Mouse (Mus musculus): Measurements from ENCODE around the gene Slc8a1. TPM values are rescaled to one million over a fixed set of nuclear protein-coding genes. Genes with fewer than 3 reads are reported as not detected.

Slc8a1 gene
- polyA plus RNA-seq, 1 experiment from 2014 or later = 83.6 TPM

DNA sequence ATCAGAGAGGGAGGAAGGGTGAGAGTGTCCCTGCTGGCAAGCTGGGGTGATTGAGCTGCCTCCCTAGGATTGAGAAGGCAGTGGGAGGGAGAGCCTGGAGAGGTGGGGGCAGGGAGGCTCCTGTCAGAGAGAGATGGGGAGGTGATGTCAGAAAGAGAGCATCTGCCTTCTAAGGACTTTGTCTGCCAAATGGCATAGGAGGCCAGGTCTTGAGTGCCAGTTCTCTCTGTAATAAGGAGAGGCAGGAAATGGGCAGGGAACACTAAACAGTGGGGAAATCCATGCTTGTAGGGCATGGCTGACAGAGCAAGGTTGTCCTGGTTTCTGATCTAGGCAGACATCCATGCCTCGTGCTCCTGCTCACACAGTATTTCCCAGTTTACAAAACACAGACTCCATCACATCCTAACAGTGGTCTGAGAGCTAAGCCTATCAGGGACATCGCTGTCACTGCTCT, 117.0 kb downstream of the Slc8a1 start:
- 34% methylated on average over 2 of the region's 2 CpGs for WGBS
- no peak for ATAC-seq (replicated peaks; ENCODE audit: insufficient number of reproducible peaks, insufficient read depth, low FRiP score, low read depth)
- peaks cover 34% of the 10 kb centered on the region for H3K4me1 ChIP-seq (replicated peaks)

DNA sequence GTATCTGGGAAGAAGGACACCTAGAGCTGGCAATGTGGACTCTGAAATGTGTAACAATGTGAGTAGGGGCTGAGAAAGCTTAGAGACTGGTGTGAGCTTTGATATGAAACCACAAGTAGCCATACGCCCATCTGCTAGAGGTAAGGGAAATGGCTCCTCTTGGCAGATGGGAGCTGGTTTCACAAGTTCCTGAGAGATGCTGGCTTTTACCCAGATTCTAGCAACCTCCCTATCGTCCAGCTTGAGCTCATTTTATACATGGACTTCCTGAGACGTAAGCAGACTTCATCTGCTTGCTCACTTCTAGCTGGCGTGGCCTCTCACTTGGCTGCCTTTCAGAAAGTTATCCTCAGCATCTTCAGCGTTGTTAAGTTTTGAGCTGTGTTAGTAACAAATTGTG, 119.7 kb downstream of the Slc8a1 start:
- H3K27ac ChIP-seq = peak overlapping the region; percentile 57
- 35% methylated on average over 5 of the region's 5 CpGs for WGBS

More for the DNA sequence above, 117.0 kb downstream of the Slc8a1 start:
- Histone ChIP-seq H3K9me3 (replicated peaks) (no peaks in the 10 kb centered on the region), H3K27me3 (no peaks in the 10 kb centered on the region), H3K4me3 (no peak overlapping the region), H3K27ac (no peak overlapping the region), H3K4me2 (no peak overlapping the region), H3K36me3 (no peaks in the 10 kb centered on the region), H3K9ac (no peak overlapping the region)

DNA sequence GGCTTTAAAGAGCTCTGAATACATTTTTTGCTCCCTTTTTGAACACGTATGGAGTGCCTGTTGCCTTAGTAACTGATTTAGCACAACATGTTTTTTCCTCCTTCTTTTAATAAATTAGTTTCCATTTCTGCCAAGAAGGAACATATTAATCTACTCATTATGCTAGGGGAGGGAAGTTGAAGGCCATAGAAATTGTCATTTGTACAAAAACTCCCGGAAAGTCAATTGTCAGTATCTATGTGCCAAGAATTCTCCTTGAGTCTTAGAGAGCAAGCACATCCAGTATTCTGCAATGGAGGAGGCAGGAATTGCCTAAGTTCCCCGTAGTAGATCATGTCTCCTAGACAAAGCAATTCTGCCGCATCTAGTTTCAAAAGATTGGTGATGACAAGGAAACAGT, 121.9 kb downstream of the Slc8a1 start:
- Histone ChIP-seq H3K9me3 (replicated peaks) (no peaks in the 10 kb centered on the region), H3K9ac (no peak overlapping the region), H3K4me1 (replicated peaks) (peaks cover 24% of the 10 kb centered on the region), H3K27me3 (no peaks in the 10 kb centered on the region), H3K27ac (no peak overlapping the region), H3K4me3 (no peak overlapping the region), H3K4me2 (no peak overlapping the region), H3K36me3 (no peaks in the 10 kb centered on the region)
- 74% methylated on average over 4 of the region's 4 CpGs for WGBS
- no peak for ATAC-seq (replicated peaks; ENCODE audit: insufficient number of reproducible peaks, insufficient read depth, low FRiP score, low read depth)

More for the DNA sequence above, 119.7 kb downstream of the Slc8a1 start:
- H3K36me3 ChIP-seq = no peaks in the 10 kb centered on the region
- no peak overlapping the region for H3K4me2 ChIP-seq
- peaks cover 32% of the 10 kb centered on the region for H3K4me1 ChIP-seq (replicated peaks)
- H3K9me3 ChIP-seq (replicated peaks) = no peaks in the 10 kb centered on the region
- H3K9ac ChIP-seq = no peak overlapping the region
- H3K4me3 ChIP-seq = no peak overlapping the region
- no peak for ATAC-seq (replicated peaks; ENCODE audit: insufficient number of reproducible peaks, insufficient read depth, low FRiP score, low read depth)
- H3K27me3 ChIP-seq = no peaks in the 10 kb centered on the region

DNA sequence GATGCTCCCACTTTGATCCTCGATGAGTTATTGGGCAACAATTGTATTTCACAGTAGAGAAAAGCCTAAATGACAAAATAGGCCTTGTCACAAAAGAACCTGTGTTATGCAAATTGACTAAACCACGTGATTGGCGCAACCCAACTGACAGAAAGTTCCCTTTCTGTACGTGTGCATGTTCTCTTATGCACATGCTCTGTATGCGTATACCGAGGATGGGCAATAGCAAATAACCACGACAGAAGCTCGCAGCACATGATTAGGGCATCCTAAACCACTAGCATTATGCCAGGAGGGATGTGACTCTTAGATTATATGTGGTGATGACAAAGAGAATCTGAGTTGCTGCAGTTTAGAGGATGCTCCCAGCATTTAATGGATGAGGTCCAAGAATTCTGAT, 122.8 kb downstream of the Slc8a1 start:
- no peak overlapping the region for H3K4me2 ChIP-seq
- no peaks in the 10 kb centered on the region for H3K36me3 ChIP-seq
- no peaks in the 10 kb centered on the region for H3K27me3 ChIP-seq
- H3K4me3 ChIP-seq = no peak overlapping the region
- WGBS = 85% methylated on average over 8 of the region's 8 CpGs
- no peaks in the 10 kb centered on the region for H3K9me3 ChIP-seq (replicated peaks)
- H3K27ac ChIP-seq = no peak overlapping the region
- no peak overlapping the region for H3K9ac ChIP-seq
- peaks cover 19% of the 10 kb centered on the region for H3K4me1 ChIP-seq (replicated peaks)
- ATAC-seq (replicated peaks; ENCODE audit: insufficient number of reproducible peaks, insufficient read depth, low FRiP score, low read depth) = no peak

DNA sequence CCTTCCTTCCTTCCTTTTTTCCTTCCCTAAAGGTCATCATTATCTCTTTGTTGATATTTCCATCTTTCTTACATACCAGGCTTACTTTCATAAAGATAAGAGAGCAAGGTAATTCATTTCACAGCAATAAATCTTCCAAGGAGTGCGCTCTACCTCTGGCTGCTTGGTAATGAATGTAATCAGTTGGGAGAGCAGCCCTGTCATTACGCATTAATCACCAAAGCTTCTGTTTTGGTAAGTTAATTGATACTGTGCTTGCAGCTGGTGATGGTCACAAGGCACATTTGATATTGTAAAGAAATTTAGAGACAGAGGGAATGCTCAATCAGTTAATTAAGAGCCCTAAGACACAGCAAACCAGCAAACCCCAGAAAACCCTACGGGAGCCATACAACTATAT, 130.7 kb downstream of the Slc8a1 start:
- Histone ChIP-seq H3K27ac (no peak overlapping the region), H3K27me3 (no peaks in the 10 kb centered on the region), H3K4me2 (no peak overlapping the region), H3K9me3 (replicated peaks) (no peaks in the 10 kb centered on the region), H3K36me3 (no peaks in the 10 kb centered on the region), H3K9ac (no peak overlapping the region), H3K4me3 (no peak overlapping the region), H3K4me1 (replicated peaks) (peaks cover 31% of the 10 kb centered on the region)
- ATAC-seq (replicated peaks; ENCODE audit: insufficient number of reproducible peaks, insufficient read depth, low FRiP score, low read depth) = no peak
- WGBS = 84% methylated on average over 3 of the region's 3 CpGs

DNA sequence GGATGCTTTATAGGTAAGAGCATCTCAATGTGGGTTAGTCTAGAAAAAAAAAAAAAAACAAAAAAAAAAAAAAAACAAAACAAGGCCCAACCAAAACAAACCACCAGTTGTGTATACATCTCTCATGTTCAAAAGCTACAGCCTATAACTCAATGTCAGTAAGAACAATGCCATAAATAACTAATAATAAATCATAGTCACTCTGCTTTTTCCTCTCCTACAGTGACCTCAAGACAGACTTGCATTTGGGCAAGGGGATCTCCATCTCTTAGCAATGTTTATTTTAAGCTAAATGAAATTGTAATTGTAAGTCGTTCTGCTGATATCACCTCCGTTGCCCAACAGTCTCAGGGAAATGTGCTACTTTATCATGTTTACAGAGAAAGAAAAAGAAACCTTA, 132.1 kb downstream of the Slc8a1 start:
- Histone ChIP-seq H3K4me2 (no peak overlapping the region), H3K27ac (no peak overlapping the region), H3K4me3 (no peak overlapping the region), H3K9ac (no peak overlapping the region), H3K9me3 (replicated peaks) (no peaks in the 10 kb centered on the region), H3K27me3 (no peaks in the 10 kb centered on the region), H3K36me3 (no peaks in the 10 kb centered on the region), H3K4me1 (replicated peaks) (peaks cover 34% of the 10 kb centered on the region)
- ATAC-seq (replicated peaks; ENCODE audit: insufficient number of reproducible peaks, insufficient read depth, low FRiP score, low read depth) = no peak
- 22% methylated on average over 2 of the region's 2 CpGs for WGBS

DNA sequence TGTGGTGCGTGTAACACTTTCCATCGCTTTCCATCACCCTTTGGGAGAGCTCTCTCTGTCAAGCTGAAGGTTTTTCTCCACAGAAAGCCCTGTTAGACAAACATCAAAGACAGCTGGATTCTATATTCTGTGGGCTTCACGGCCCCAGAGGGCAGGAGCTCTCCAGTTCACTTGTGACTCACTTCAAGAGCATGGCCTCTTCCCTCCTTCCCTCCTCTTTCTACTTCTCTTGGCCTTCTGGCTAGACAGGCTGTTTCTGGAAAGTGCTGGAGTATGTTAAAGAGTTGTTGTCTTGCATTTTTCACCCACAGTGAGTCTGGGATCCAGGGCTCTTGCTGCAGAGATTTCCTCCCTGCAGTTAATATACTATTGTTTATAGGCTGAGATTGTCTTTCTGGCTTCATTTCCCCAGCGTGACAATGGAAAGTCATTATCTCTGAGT, 132.9 kb downstream of the Slc8a1 start:
- Histone ChIP-seq H3K27ac (peak overlapping the region; percentile 53), H3K9ac (no peak overlapping the region), H3K27me3 (no peaks in the 10 kb centered on the region), H3K4me2 (no peak overlapping the region), H3K4me3 (no peak overlapping the region), H3K9me3 (replicated peaks) (no peaks in the 10 kb centered on the region), H3K36me3 (no peaks in the 10 kb centered on the region), H3K4me1 (replicated peaks) (peaks cover 34% of the 10 kb centered on the region)
- ATAC-seq (replicated peaks; ENCODE audit: insufficient number of reproducible peaks, insufficient read depth, low FRiP score, low read depth) = no peak
- 41% methylated on average over 4 of the region's 4 CpGs for WGBS

DNA sequence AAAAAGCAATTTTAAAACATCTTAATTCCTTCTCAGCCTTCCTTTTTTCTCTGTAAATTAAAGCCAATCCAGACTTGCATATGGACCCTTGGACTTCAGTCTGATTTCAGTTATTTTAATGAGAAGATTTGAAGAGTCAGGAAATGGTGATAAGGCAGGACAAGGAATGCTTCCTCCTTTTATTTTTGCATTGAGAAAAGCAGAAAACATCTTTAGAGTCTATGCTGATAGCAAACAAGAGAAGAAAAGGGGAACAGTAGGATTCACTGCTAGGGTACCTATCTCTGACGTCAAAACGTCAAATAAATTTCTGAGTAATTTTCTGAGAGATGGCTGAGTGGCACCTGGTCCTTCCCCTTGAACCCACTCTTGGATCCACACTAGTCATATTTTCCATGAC, 139.1 kb downstream of the Slc8a1 start:
- no peak for ATAC-seq (replicated peaks; ENCODE audit: insufficient number of reproducible peaks, insufficient read depth, low FRiP score, low read depth)
- H3K4me1 ChIP-seq (replicated peaks) = peaks cover 15% of the 10 kb centered on the region; the same call in 1 of the 2 replicates
- H3K27me3 ChIP-seq = no peaks in the 10 kb centered on the region
- no peak overlapping the region for H3K27ac ChIP-seq
- no peak overlapping the region for H3K9ac ChIP-seq
- WGBS = 65% methylated on average over 2 of the region's 2 CpGs
- H3K9me3 ChIP-seq (replicated peaks) = no peaks in the 10 kb centered on the region
- no peak overlapping the region for H3K4me2 ChIP-seq
- no peak overlapping the region for H3K4me3 ChIP-seq
- no peaks in the 10 kb centered on the region for H3K36me3 ChIP-seq

DNA sequence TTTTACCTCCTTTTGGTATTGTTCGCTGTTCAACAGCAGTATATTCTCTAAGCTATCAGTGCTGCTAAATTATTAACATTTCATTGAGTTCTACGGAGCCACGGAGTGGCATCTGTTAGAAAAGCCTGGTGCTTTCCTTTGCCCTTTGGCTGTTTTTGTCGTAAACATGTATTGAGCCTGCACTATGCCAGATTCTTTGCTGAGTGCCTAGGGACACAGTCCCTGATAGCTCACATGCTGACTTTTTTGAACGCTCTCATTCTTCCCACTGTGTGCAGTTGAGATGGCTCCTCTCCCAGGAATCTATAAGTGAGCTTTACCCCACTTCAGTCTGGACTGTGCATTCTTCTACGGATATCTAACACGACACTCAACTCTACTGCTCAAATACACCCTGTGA, 148.4 kb downstream of the Slc8a1 start:
- Histone ChIP-seq H3K4me2 (no peak overlapping the region), H3K9me3 (replicated peaks) (no peaks in the 10 kb centered on the region), H3K27me3 (no peaks in the 10 kb centered on the region), H3K4me1 (replicated peaks) (peaks cover 48% of the 10 kb centered on the region), H3K4me3 (no peak overlapping the region), H3K36me3 (no peaks in the 10 kb centered on the region), H3K27ac (no peak overlapping the region), H3K9ac (no peak overlapping the region)
- no peak for ATAC-seq (replicated peaks; ENCODE audit: insufficient number of reproducible peaks, insufficient read depth, low FRiP score, low read depth)
- 63% methylated on average over 7 of the region's 7 CpGs for WGBS

DNA sequence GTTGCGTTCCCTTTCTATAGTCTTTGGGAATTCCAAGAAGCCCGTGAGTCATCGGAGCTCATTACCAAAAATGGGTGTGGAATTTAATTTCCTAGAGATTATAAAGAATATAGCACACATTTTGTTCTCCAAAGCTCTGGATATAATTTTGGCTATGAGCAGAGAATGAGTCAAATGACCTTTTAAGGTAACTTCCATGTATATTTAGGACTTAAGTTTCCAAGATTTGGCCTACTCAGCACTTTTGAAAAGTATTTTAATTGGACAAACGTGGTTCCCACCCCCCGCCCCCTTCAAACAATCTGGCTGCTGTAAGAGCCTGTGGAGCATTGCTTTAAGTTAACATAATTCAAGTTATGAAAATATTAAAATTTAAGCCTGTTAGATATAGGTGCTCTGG, 151.4 kb downstream of the Slc8a1 start:
- H3K27me3 ChIP-seq = no peaks in the 10 kb centered on the region
- H3K9ac ChIP-seq = no peak overlapping the region
- no peak overlapping the region for H3K4me2 ChIP-seq
- WGBS = 71% methylated on average over 5 of the region's 5 CpGs
- ATAC-seq (replicated peaks; ENCODE audit: insufficient number of reproducible peaks, insufficient read depth, low FRiP score, low read depth) = no peak
- H3K4me1 ChIP-seq (replicated peaks) = peaks cover 43% of the 10 kb centered on the region
- H3K4me3 ChIP-seq = no peak overlapping the region
- no peaks in the 10 kb centered on the region for H3K9me3 ChIP-seq (replicated peaks)
- H3K27ac ChIP-seq = no peak overlapping the region
- H3K36me3 ChIP-seq = no peaks in the 10 kb centered on the region

DNA sequence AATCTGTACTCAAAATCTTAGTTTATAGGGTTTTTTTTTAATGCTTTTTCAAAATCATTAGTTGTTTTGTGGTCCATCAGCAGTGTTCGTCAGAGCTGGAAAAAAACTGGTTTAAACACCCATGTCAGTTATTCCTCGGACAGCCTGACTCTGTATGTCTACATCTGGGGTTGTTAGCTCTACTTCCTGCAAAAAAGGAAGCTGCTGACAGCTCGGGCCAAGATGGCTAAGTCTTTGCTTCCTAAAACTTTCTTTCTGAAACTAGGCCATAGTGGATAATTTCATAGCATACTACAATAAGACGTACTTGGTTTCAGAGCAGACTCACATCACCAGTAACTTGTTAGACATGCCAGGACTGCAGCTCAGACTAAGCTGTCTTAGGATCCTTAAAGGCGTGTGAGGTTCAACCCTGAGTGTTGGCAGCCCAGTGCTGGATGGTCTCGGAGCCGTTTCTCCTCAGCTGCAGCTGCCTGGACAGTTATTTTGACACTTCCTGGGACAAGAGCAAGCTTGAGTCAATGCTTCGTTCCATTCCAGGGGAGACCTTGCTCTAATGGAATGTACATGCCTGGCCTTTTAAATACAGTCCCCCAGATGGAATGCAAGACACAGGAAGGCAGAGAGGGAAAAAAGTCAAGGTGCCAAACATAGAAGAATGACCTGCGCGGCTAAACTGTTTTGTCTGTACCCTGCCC, 158.3 kb downstream of the Slc8a1 start:
- 0 out of 2 replicates have a peak, but pooled peaks have one; percentile 39 for ATAC-seq (replicated peaks; ENCODE audit: insufficient number of reproducible peaks, insufficient read depth, low FRiP score, low read depth)
- H3K9ac ChIP-seq = no peak overlapping the region

DNA sequence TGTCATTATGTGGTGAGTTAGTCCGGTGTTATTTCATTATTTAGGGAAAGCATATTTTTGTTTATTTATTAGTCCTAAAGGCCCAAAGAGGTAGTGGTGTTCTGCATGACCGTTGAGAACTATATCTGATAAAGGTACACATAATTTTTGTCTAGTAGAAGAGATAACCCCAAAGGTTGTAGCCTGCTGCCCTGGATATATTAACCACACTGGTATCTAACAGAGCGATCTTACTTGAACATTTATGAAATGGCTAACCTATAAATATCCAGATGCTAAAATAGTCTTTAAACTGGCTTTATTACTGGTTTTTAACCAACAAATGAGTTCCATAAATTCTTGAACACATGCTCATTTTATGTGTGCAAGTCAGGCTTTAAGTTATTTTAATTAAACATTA, 161.3 kb downstream of the Slc8a1 start:
- no peaks in the 10 kb centered on the region for H3K9me3 ChIP-seq (replicated peaks)
- WGBS = 77% methylated on average over 3 of the region's 3 CpGs
- H3K4me3 ChIP-seq = no peak overlapping the region
- peaks cover 3% of the 10 kb centered on the region; the same call in 1 of the 2 replicates for H3K36me3 ChIP-seq
- H3K27ac ChIP-seq = no peak overlapping the region
- H3K4me2 ChIP-seq = no peak overlapping the region
- H3K4me1 ChIP-seq (replicated peaks) = peaks cover 22% of the 10 kb centered on the region
- H3K9ac ChIP-seq = no peak overlapping the region
- H3K27me3 ChIP-seq = no peaks in the 10 kb centered on the region
- ATAC-seq (replicated peaks; ENCODE audit: insufficient number of reproducible peaks, insufficient read depth, low FRiP score, low read depth) = no peak

More for the DNA sequence above, 158.3 kb downstream of the Slc8a1 start:
- H3K27ac ChIP-seq = peak overlapping the region; percentile 56
- H3K4me1 ChIP-seq (replicated peaks) = peaks cover 22% of the 10 kb centered on the region
- WGBS = 37% methylated on average over 10 of the region's 10 CpGs
- 0 out of 2 replicates have a peak overlapping the region, but pooled peaks have one; percentile 4 for H3K4me2 ChIP-seq
- no peak overlapping the region for H3K4me3 ChIP-seq
- H3K27me3 ChIP-seq = no peaks in the 10 kb centered on the region
- no peaks in the 10 kb centered on the region for H3K9me3 ChIP-seq (replicated peaks)
- H3K36me3 ChIP-seq = no peaks in the 10 kb centered on the region; the same call in 1 of the 2 replicates
